Mouse (Mus musculus) lung, embryonic 14.5 days (tissue): ENCODE results near the gene Tssk1. TPM values are rescaled to one million over a fixed set of nuclear protein-coding genes. Genes with fewer than 3 reads are reported as not detected.

Source experiments
- ATAC-seq: fragments of 200-750 bp; cut with Nextera tagmentation; 2 replicates; pipeline ENCODE4 v1.8.0; 2017; ENCODE audit warnings: mild to moderate bottlenecking, moderate TSS enrichment, moderate library complexity; ENCODE audit not compliant: insufficient read depth
- DNase-seq: peaks from one replicate; pipeline ENCODE4 v3.0.0-alpha.2; 2015
- H3K27ac ChIP-seq: fragments of 300-500 bp; sonication (generic); 2 replicates; pipeline ENCODE4 v1.5.1; 2014; ENCODE audit warnings: low read depth, mild to moderate bottlenecking, moderate library complexity
- H3K27me3 ChIP-seq: fragments of 300-500 bp; sonication (generic); 2 replicates; pipeline ENCODE4 v1.6.1; 2014; ENCODE audit warnings: low read length, control low read depth; ENCODE audit not compliant: insufficient read depth
- H3K36me3 ChIP-seq: fragments of 300-500 bp; sonication (generic); 2 replicates; pipeline ENCODE4 v1.6.1; 2014; ENCODE audit warnings: control low read depth; ENCODE audit not compliant: insufficient read depth
- H3K4me1 ChIP-seq: fragments of 300-500 bp; sonication (generic); 2 replicates; pipeline ENCODE4 v1.6.1; 2014; ENCODE audit warnings: antibody characterized with exemption, control low read depth; ENCODE audit not compliant: insufficient read depth
- H3K4me2 ChIP-seq: fragments of 300-500 bp; sonication (generic); 2 replicates; pipeline ENCODE4 v1.6.1; 2014; ENCODE audit warnings: mild to moderate bottlenecking
- H3K4me3 ChIP-seq: fragments of 300-500 bp; sonication (generic); 2 replicates; pipeline ENCODE4 v1.5.1; 2014; ENCODE audit warnings: low read depth, low read length
- H3K9ac ChIP-seq: fragments of 300-500 bp; sonication (generic); 2 replicates; pipeline ENCODE4 v1.6.1; 2014
- H3K9me3 ChIP-seq: fragments of 300-500 bp; sonication (generic); 2 replicates; pipeline ENCODE4 v1.6.1; 2016; ENCODE audit warnings: low read depth, low read length, control low read depth
- CTCF ChIP-seq: IDR thresholded peaks from 2 replicates; pipeline ENCODE4 v1.5.1; 2016; ENCODE audit warnings: antibody characterized with exemption, low read depth
- WGBS: fragments of 180-500 bp; shearing (Covaris S2); extraction: QIAGEN DNeasy Blood & Tissue Kit; methylation state at CpG from one replicate; pipeline ENCODE4 v1.1.7; 2014; 5-methylcytosine and 5-hydroxymethylcytosine counted together
- polyA plus RNA-seq: library from polyadenylated mRNA; unstranded; fragments of >200 nt; fragmentation: Nextera tagmentation; extraction: Ambion mirVana; gene quantifications from 2 replicates; pipeline ENCODE4 v1.2.1, GENCODE M21; 2014

Tssk1 gene
- polyA plus RNA-seq, 1 experiment from 2014 or later, result 0.09 TPM

DNA sequence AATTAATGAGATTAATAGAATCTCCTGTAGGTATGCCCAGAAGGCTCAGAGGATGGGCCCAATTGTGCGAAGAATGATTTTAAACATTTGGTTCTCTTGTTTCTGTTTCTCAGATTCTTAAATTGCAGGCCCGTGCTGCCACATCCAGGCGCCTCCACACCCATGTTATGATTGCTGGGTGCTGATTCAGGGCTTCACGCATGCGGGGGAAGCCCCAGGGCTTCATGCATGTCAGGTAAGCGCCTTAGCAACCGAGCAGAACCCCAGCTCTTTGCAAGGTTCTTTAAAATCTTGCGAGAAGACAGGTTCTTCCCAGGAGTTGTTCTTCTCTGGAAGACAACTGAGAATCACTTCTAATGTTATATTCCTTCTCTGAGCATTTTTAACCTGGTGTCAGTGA lies 49.4 kb downstream of the Tssk1 start:
- H3K27me3 ChIP-seq, result no peaks in the 10 kb centered on the region
- no peaks in the 10 kb centered on the region for H3K9me3 ChIP-seq
- H3K36me3 ChIP-seq, result no peaks in the 10 kb centered on the region
- H3K4me3 ChIP-seq, result no peak overlapping the region
- H3K4me2 ChIP-seq, result no peak overlapping the region
- no peak for TF ChIP-seq CTCF
- H3K9ac ChIP-seq, result no peak overlapping the region
- DNase-seq (no peak), ATAC-seq (no peak)
- WGBS, result 59% methylated on average over 8 of the region's 8 CpGs
- H3K4me1 ChIP-seq, result no peaks in the 10 kb centered on the region
- H3K27ac ChIP-seq, result no peak overlapping the region

DNA sequence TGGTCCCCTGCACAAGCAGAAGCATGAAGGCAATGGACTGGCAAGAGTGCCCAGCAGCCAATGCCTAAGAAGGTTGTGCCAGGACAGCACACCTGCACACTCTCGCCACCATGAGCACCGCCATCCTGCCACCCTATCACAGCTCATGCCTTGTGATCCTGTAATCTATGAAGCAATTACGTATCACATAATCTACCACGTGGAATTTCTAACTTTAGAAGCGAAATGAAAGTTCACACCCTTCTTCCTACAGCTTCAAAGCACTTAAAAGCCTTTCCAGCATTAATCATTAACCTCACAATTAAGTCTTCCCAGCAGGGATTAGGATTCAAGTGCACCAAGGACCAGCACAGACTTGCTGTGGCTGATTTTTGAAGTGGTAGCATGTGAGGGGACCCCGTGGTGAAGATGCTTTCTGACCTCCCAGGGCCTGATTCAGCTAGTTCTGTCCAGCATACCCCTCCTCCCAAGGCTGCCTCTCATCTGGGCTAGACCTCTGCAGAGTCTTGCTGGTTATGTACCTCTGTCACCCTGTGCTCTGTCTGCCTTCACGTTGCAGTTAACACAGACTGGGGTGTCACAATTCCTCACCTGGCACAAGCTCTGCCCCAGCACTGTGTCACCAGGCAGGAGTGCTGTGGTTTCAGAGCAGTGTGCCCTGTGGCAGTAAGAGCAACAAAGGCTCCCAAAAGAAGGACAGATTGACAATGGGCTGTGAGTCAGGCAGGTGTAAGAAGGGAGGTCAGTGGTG lies 51.2 kb downstream of the Tssk1 start:
- no peak overlapping the region for H3K9ac ChIP-seq
- WGBS, result 32% methylated on average over 7 of the region's 7 CpGs

More for the DNA sequence above, 51.2 kb downstream of the Tssk1 start:
- Histone ChIP-seq H3K36me3 (no peaks in the 10 kb centered on the region), H3K27me3 (no peaks in the 10 kb centered on the region), H3K9me3 (no peaks in the 10 kb centered on the region), H3K27ac (no peak overlapping the region), H3K4me1 (no peaks in the 10 kb centered on the region), H3K4me2 (no peak overlapping the region), H3K4me3 (no peak overlapping the region)
- ATAC-seq (peak; percentile 52; the same call in 1 of the 2 replicates), DNase-seq (peak; percentile 32)
- TF ChIP-seq CTCF, result no peak

Other genes starting within 250 kb of the Tssk1 start
- 5.3 and 5.4 TPM in 2 replicates for gene Ccdc74a, start 247.8 kb upstream of the Tssk1 start, polyA plus RNA-seq
- 40.8 and 46.0 TPM in 2 replicates for gene Med15, start 161.3 kb upstream of the Tssk1 start, polyA plus RNA-seq
- gene Klhl22, start 134.6 kb upstream of the Tssk1 start, polyA plus RNA-seq, result 67.0 and 70.7 TPM in 2 replicates
- gene Scarf2, start 96.9 kb upstream of the Tssk1 start, polyA plus RNA-seq, result 32.7 and 36.3 TPM in 2 replicates
- 0.18 TPM in 1 of 2 replicates, not detected in the other for gene B830017H08Rik, start 61.1 kb upstream of the Tssk1 start, polyA plus RNA-seq
- gene Car15, start 55.9 kb upstream of the Tssk1 start, polyA plus RNA-seq, result 2.6 and 2.7 TPM in 2 replicates
- gene Gm20518, start 2.6 kb upstream of the Tssk1 start, polyA plus RNA-seq, result 0.29 and 0.55 TPM in 2 replicates
- 94.6 and 105 TPM in 2 replicates for gene Dgcr2, start 4.3 kb downstream of the Tssk1 start, polyA plus RNA-seq
- gene Tssk2, start 4.4 kb downstream of the Tssk1 start, polyA plus RNA-seq, result not detected in 2 replicates
- 32.5 and 37.3 TPM in 2 replicates for gene Ess2, start 17.1 kb downstream of the Tssk1 start, polyA plus RNA-seq
- gene Gsc2, start 20.8 kb downstream of the Tssk1 start, polyA plus RNA-seq, result 0.21 TPM in 1 of 2 replicates, not detected in the other
- 59.0 and 66.6 TPM in 2 replicates for gene Slc25a1, start 34.0 kb downstream of the Tssk1 start, polyA plus RNA-seq
- gene Vpreb2, start 86.2 kb downstream of the Tssk1 start, polyA plus RNA-seq, result not detected in 2 replicates
- 93.8 and 97.3 TPM in 2 replicates for gene Dgcr6, start 158.6 kb downstream of the Tssk1 start, polyA plus RNA-seq
- 14.8 and 17.5 TPM in 2 replicates for gene Prodh, start 196.0 kb downstream of the Tssk1 start, polyA plus RNA-seq
- gene Rtn4r, start 233.4 kb downstream of the Tssk1 start, polyA plus RNA-seq, result 1.3 and 1.7 TPM in 2 replicates